Mouse (Mus musculus): ENCODE results near the gene Clcn7.

Clcn7 gene

DNA sequence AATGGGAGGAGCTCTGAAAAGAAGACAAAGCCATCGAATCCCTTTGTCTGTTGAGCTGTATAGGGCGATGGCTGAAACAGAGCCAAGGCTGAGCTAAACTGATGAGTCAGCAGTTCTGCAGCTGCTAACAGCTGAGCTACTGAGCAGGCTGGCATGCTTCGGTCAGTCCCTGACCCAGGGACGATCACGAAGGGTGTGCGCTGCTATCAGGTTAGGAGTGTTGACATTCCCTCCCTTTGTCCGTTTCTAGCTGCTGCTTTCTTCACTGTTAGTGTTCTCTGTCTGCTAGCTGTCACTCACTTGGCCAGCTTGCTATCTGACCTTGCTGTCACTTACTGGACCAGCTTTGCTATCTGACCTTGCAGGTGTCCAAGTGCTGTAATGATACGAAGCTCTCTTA is 6.1 kb upstream of the Clcn7 start:
- peak; percentile 74 for DNase-seq (ENCODE audit: low read depth, low spot score)

DNA sequence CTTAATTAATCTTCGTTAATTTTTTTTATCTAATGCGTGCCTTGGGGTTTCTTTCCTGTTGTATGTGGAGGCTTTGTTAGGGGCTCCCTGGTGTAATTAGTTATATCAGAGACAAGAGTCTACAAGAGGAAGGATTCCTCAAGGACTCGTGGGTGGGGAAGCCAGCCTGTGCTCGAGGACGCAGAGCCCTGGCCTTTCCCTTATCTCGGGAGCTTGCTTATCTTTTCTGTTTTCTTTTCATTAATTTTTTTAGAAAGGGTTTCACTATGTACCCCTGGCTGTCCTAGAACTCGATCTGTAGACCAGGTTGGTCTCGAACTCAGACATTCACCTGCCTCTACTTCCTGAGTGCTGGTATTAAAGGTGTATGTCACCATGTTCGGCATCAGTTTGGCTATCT is 5.5 kb upstream of the Clcn7 start:
- no peak for DNase-seq (ENCODE audit: low read depth, low spot score)

DNA sequence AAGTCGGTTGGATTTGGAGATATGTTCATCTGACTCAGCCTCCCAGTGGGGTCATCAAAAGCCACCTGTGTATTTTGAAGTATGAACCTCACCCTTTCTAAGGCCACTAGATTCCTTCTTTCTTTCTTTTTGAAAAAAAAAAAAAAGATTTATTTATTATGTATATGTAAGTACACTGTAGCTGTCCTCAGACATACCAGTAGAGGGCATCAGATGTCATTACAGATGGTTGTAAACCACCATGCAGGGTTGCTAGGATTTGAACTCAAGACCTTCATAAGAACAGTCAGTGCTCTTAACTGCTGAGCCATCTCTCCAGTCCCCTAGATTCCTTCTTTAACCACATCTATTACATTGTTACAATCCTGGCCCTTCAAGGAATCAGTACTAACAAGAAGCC is 3.1 kb upstream of the Clcn7 start:
- no peak for DNase-seq (ENCODE audit: low read depth, low spot score)

GRCm38 (mm10) chr17:25135622-25136021 is 2.4 kb downstream of the Clcn7 start:
- no peak for DNase-seq (ENCODE audit: low read depth, low spot score)

- no peak for DNase-seq (ENCODE audit: low read depth, low spot score)
Observed at GRCm38 (mm10) chr17:25138803-25139202, 5.6 kb downstream of the Clcn7 start.

DNA sequence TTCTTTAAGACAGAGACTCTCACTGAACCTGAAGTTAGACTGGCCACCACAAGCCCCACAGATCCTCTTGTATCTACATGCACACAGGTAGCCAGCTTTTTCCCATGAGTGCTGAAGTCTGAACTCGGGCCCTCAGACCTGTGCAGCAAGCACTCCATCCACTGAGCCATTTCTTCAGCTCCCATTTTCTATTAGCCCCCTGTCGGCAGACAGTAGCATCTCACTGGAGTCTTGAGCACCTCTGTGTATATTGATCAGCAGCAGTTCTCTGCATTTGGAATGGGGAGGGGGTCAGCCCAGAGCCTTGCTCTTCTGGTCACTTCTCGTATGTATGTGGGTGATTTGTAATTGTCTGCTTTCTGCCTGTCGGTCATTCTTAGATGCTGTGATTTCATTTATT is 6.8 kb downstream of the Clcn7 start:
- DNase-seq (ENCODE audit: low read depth, low spot score), result peak; percentile 70

DNA sequence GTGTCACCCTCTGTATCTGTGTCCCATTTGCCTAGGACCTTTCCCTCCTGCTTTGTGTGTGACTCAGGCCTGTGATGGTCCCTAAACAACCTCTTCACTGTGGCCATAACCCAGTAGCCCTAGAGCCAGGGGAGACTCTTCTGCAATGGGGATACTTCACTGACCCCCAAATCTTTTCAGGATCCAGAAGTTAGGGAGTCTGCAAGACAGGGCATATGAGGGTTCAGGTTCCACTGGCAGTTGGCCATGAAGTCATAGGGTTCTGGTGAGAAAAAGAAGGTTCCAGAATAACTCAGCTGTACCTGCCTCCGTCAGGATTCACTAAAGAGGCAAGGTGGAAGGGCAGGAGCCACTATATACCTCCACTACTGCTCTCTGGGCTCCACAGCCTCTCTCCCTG is 29.0 kb downstream of the Clcn7 start, which contains the start of gene Ccdc154:
TSS of gene Ccdc154 (plus strand) at position 301 of the 400 bp plus-strand sequence.
- DNase-seq (ENCODE audit: low read depth, low spot score), result no peak

DNA sequence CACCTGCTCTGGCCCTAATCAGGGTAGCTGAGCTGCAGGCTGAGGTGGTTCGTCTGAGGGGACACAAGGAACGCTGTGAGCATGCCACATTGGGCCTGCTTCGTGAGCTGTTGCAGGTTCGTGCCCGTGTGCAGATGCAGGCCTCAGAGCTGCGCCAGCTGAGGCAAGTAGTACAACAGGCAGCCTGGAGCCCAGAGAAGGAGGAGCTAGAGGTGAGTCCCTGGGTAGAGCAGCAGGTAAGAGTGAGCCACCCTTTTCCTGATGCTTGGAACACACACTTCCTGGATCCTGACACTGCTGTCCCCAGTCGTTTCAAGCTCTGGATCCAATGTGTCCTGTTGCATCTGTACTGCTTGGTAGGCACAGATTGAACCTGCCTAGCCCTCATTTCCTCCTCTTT is 30.2 kb downstream of the Clcn7 start:
- DNase-seq (ENCODE audit: low read depth, low spot score), result no peak

DNA sequence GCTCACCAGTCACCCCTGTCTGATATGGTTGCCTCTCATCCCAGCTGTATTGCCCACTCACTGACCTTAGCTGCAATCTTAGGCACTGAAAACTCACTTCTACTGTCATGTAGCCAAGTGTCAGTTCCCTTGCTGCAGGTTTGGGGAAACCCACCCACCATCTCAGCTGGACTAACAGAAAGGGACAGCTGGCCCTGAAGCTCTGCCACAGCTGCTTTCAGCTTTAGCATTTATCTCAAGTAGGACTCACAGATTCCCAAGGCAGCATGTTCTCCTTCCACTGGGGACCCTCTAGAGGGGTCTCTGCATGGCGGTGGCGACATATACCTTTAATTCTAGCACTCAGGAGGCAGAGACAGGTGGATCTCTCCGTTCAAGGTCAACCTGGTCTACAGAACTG is 31.6 kb downstream of the Clcn7 start:
- no peak for DNase-seq (ENCODE audit: low read depth, low spot score)

DNA sequence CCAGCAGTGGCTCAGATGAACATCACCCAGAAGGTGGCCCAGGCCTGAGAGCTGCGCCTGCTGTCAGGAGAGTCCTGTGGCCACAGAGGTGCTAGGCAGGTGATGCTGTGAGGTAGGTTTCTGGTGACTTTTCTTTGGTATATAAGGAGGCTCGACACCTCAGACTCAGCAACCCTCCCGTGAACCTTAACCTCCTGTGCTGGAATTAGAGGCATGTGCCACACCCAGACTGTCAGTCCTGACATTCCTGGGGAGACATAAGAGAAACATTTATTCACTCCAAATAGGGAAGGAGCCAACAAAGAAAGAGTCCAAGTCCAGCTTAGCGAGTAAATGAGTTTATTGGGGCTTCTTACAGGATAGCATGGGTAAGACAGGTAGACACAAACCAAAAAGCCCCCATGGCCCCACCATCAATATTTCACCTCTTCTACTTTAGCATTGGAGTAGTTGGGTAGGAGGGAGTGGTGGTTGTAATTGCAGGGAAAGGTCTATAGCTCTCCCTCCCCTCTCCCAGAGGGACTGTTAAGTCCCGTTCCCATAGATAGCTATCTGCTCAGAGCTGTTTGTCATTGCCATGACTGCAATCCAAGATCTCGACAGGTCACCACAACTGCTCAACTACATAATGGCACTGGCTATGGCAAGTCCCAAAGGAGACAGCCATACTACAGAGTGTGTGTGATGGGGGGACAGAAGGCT is 32.9 kb downstream of the Clcn7 start:
- peak; percentile 56 for DNase-seq (ENCODE audit: low read depth, low spot score)

GRCm38 (mm10) chr17:25169706-25170105 is 36.5 kb downstream of the Clcn7 start:
- DNase-seq (ENCODE audit: low read depth, low spot score), result no peak

- DNase-seq (ENCODE audit: low read depth, low spot score), result no peak
Observed at GRCm38 (mm10) chr17:25172558-25172957, 39.4 kb downstream of the Clcn7 start.

GRCm38 (mm10) chr17:25175411-25175810 is 42.2 kb downstream of the Clcn7 start, which contains the start of gene Gm38655:
Gene Gm38655, minus strand, starts transcription at chr17:25175471.
- DNase-seq (ENCODE audit: low read depth, low spot score), result no peak

DNA sequence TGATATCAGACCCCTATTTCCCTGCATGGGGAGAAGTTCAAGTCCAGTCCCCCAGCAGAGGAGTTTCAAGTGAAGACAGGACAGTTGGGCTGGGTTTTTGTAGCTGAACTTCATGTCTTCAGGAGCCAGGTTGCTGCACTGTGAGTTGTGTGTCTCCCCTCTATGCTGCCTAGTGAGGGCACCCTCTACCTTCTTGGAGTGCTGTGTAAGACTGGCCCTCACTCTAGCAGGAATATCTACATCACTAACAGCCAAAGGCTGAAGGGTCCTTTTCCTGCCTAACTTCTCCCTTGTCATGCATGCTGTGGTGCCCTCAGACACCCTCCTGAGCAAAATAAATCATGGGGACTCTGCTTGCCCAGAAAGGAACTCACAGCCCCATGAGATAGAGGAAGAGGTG is 50.0 kb downstream of the Clcn7 start:
- peak; percentile 74 for DNase-seq (ENCODE audit: low read depth, low spot score)

- peak; percentile 99 for DNase-seq (ENCODE audit: low read depth, low spot score)
Observed at GRCm38 (mm10) chr17:25184129-25184691, 51.0 kb downstream of the Clcn7 start, which contains the start of gene BC003965. Gene BC003965, plus strand, starts transcription at chr17:25184554.

GRCm38 (mm10) chr17:25184961-25185360 is 51.8 kb downstream of the Clcn7 start:
- peak; percentile 37 for DNase-seq (ENCODE audit: low read depth, low spot score)

GRCm38 (mm10) chr17:25187784-25188149 is 54.6 kb downstream of the Clcn7 start:
- DNase-seq (ENCODE audit: low read depth, low spot score), result peak; percentile 26

- DNase-seq (ENCODE audit: low read depth, low spot score), result peak; percentile 59
Observed at GRCm38 (mm10) chr17:25188150-25189031, 55.2 kb downstream of the Clcn7 start, which contains the start of gene Unkl. Gene Unkl, plus strand, starts transcription at chr17:25188397.

- DNase-seq (ENCODE audit: low read depth, low spot score), result peak; percentile 31
Observed at GRCm38 (mm10) chr17:25189091-25189490, 55.9 kb downstream of the Clcn7 start.

DNA sequence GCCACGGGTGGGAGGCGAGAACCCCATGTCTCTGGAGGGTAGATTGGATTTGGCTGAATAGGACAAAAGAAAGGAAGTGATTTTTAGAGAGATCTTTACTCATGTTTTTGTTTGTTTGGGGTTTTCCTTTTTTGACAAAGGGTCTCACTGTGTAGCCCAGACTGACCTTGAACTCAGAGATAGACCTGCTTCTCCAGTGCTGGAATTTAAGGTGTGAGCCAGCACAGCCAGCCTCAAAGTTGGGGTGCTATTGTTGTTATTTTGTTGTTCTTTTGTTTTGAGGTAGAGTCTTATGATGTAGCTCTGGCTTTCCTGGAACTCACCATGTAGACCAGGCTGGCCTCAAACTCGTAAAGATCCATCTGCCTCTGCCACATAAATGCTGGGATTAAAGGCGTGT is 69.2 kb downstream of the Clcn7 start:
- DNase-seq (ENCODE audit: low read depth, low spot score), result no peak

- no peak for DNase-seq (ENCODE audit: low read depth, low spot score)
Observed at GRCm38 (mm10) chr17:25210006-25210405, 76.8 kb downstream of the Clcn7 start.
